Mouse (Mus musculus) testis, postnatal 14 days (tissue): ENCODE results near the gene Tmprss4.

Source experiments
- DNase-seq: peaks from one replicate; pipeline ENCODE4 v3.0.0; 2021; ENCODE audit warnings: low spot score

The Tmprss4 gene

GRCm38 (mm10) chr9:45196125-45196830, 7.6 kb downstream of the Tmprss4 start:
- no peak for DNase-seq

DNA sequence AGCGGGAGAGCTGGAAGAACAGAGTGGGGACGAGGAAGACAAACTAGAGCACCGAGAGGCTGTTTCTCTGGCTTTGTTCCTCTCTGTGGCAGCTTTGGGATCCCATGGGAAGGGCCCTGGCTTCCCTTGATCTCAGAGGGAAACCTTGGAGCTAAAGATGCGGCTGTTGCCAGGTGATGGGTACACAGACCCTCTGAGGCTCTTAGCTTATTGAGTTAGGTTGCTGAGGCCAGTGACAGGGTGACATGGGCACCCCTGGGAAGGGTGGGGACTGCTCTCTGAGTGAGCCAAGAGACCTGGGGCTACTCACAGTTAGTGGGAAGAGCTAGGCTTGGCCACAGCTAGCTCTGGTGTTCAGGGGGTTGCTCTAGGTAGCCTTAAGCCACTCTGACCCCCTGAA, 8.4 kb downstream of the Tmprss4 start:
- DNase-seq, result no peak

- no peak for DNase-seq
Observed at GRCm38 (mm10) chr9:45189661-45190174, 14.2 kb downstream of the Tmprss4 start.

DNA sequence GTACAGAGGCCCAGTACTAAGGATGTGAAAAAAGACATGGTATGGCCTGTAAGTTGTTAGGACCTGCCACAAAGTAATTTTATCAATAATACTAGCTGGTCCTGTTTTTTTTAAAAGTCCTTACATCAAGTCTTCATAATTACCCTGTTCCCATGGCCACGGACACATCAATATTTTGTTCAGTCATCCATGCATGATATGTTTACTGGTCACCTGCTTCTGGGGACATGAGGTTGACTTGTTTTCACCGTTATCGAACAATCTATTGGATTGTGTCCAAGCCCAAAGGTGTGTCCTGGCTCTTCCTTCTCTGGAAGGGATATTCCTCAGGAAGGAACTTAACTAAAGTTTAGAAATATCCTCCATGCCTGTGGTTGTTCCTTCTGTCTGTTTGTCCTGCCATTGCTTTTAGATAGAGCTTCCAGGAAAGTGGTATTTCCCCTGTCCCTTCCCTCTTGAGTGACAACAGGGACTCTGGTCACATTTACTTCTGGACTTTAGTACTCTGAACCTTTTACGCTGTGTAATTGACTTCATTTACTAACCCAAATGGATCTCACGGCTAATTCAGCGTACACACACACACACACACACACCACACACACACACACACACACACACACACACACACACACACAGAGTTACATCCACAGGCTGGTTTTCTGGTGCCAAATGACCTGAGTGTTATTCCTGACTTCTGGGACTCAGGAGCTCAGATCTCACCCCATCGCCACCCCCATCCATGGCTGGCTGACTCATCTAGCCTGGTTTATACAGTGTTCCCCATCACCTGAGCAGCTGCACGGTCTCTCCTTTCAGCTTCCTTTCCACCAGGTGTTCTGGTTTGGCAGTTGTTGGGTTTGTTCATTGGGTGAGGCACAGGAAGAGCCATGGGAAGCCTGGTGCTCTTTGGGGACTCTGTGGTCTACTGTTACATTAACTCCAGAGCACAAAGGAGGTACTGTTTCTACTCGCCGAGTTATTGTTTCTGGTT, 15.0 kb downstream of the Tmprss4 start:
- DNase-seq, result no peak

- DNase-seq, result no peak
Observed at GRCm38 (mm10) chr9:45185250-45185649, 18.6 kb downstream of the Tmprss4 start.

DNA sequence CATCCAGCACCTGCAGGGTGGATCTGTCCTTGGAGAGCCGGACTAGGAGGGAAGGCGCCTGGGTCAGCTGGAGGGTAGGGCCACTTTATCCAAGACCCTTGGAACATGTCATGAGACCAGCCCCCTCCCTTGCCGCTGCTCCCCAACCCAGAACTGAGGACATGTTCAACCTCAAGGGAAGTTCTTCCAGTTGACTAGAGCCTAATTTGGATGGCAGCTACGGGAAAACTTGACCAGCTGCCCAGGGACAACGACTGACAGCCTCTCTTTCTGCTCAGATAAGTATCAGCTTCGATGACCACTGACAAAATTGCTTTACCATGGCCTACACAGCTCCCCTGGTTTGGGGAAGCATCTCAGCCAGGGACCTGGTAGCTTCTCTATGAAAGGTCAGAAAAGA, 20.6 kb downstream of the Tmprss4 start:
- DNase-seq, result no peak

GRCm38 (mm10) chr9:45182521-45182920, 21.4 kb downstream of the Tmprss4 start:
- no peak for DNase-seq

DNA sequence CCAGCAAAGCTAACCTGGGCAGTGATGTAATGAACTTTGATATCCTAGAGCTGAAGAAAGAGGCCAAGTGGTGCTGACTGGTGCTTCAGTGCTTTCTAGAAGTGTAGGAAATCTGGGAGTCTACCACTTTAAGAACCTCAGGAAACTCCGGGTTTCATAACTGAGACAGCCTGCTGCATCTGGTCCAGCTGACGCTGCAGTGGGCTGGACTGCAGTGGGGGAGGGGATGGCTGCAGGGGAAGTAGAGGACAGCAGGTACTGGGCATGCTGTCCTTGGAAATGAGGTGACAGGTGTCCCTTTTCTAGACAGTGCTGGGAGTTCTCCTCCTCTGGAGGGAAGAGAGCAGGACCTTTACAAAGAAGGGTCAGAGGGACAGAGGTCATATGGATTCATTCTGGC, 22.1 kb downstream of the Tmprss4 start, which contains the start of gene BC049352:
Gene BC049352, plus strand, starts transcription at position 238 of the 400 bp plus-strand sequence.
- no peak for DNase-seq

GRCm38 (mm10) chr9:45179282-45179681, 24.6 kb downstream of the Tmprss4 start:
- DNase-seq, result no peak

DNA sequence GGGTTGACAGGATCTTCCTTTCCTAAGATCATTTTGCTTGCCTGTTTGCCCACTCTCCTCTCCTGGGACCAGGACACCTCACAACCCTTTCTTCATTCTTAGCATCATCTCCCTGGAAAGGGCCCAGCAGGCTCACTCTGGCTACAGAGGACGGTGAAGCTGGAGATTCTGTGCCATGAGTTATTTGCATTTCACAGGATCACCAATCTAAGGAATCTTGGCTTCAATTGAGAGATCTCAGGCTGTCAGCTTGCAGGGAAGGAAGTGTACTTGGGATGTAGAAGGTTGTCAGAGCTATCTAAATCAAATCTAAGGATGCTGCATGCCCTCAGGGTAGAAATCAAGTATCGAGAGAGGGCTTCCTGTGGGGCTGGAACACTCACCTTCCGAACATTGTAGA, 30.4 kb downstream of the Tmprss4 start:
- no peak for DNase-seq

DNA sequence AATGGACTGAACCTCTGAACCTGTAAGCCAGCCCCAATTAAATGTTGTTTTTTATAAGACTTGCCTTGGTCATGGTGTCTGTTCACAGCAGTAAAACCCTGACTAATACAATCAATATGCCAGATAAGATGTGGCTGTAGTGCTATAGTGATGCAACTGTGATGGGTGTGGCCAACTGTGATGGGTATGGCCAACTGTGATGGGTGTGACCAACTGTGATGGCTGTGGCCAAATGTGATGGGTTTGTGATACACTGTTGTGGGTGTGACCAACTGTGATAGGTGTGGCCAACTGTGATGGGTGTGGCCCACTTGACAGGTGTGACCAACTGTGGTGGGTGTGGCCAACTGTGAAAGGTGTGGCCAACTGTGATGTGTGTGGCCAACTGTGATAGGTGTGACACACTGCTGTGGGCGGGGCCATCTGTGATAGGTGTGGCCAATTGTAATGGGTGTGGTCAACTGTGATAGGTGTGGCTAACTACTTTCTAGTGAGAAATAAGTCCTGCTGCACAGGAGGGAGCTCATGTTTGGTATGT, 32.8 kb downstream of the Tmprss4 start:
- no peak for DNase-seq

- no peak for DNase-seq
Observed at GRCm38 (mm10) chr9:45170150-45170549, 33.7 kb downstream of the Tmprss4 start.

- no peak for DNase-seq
Observed at GRCm38 (mm10) chr9:45167903-45168302, 36.0 kb downstream of the Tmprss4 start.

DNA sequence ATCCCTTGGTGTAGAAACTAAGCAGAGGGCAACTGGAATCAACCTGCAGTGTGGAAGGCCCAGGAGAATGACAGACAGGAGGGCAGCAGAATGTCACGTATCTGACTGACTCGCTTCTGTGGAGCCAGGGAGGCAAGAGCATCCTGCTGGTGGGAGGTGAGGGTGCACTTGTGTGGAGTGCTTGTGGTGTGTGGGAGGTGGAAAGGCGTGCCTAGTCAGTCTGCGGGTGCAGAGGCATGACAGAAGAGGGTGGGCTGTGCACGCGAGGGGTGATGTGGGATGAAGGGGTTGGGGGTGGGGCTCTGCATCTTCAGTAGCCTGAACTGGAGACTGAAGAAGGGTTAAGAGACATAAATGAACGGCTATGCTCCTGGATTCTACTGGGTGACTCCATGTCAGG, 50.5 kb downstream of the Tmprss4 start:
- no peak for DNase-seq

DNA sequence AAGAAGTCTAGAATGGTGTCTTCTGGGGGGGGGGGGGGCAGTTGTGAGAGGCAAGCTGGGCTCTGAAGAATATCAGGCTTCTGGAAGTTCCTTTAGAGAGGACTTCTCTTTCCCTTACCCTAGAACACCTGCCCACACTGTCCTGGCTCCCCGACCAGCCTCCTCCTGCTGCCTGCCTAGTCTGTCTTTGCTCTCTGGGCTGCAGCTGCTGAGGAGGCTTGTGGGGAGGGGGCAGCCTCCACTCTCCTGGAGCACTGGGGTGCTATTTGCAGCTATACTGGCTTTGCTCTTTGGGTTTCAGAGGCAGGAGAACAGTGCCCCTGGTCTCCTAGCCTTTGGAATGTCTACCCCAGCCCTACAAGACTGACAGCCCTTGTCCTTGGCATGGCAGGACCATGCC, 53.0 kb downstream of the Tmprss4 start:
- DNase-seq, result no peak

DNA sequence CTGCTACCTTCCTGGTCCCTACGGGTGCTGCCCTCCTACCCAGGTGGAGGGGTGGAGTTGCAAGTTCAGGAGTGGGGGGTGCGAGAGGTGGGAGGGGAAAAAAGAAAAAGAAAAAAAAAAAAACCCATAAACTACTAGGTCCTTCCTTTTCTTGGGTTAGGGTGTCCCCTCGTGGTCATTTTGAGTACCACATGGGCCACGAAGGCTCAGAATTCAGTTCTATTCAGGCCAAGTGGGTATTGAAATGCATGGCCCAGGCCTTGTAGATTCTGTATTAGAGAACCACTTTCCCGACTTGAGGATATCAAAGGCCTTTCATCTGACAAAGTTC, 57.7 kb downstream of the Tmprss4 start:
- DNase-seq, result peak; percentile 23

GRCm38 (mm10) chr9:45145533-45146266, 58.2 kb downstream of the Tmprss4 start:
- no peak for DNase-seq

GRCm38 (mm10) chr9:45142686-45143085, 61.2 kb downstream of the Tmprss4 start:
- DNase-seq, result no peak

DNA sequence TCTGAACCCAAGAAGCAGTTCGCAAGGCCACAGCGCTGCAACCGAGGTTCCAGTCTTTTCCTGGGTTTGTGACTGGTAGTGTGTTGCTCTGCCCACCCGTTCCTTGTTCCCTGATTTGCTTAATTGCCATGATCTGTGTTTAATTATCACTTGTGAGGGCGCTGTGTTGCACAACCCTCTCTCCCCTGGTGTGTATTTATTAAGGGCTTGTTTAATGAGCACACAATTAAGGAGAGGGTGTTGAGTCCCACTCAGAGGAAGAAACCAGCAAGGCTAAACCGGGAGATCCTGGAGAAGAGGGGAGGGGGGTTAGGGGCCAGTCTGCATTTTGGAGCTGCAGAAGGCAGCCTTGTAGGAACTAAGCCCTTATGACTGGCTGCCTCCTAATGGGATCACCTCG, 62.9 kb downstream of the Tmprss4 start:
- DNase-seq, result no peak

GRCm38 (mm10) chr9:45139082-45139481, 64.8 kb downstream of the Tmprss4 start:
- DNase-seq, result no peak

DNA sequence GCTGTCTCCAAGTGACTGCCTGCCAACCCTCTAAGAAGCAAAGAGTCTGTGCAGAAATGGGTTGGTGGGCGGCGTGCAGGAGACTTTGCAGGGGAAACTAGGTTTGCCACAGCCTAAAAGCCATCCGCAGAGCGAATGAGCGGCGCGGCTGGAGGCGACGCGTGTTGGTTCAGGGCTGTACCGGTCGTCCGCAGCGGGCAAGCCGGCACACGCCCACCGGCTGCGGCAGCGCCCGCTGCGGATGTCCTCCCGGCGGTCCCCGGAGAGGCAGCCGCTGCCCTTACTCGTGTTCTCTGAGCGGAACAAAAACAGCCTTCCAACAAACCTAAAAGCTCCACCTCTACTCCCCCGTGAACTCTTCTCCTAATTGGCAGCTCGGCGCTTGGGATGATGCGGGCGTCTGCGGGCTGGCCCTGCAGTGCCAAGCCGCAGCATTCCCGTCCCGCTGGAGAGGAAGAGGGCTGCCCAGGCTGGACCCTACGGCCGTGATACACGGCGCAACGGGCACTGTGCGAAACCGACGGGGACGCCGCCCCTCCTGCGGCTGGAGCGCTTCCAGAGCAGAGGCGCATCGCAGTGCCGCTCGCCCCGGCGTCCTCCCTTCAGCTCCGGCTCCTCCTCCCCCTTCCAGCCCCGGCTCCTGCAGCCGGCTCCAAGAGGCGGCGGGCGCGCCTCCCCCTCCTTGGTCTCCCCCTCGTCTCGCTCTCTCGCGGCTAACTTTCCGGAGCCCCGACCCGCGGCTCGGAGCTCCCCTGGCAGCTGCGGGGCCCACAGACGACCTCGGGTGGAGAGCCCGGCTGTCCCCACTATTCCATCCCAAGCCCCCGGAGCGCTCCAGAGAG, 65.5 kb downstream of the Tmprss4 start, which contains the start of gene Scn4b:
Gene Scn4b, plus strand, starts transcription at position 205 of the 842 bp plus-strand sequence.
- DNase-seq, result no peak
